Mouse (Mus musculus) splenic B cell, adult 2 months (primary cell): ENCODE data around the gene Rpl29.

ENCODE experiments used
- DNase-seq: peaks from one replicate; pipeline ENCODE4 v3.0.0-alpha.2; 2011; ENCODE audit warnings: low read depth, low spot score
- H3K27me3 ChIP-seq: 2 replicates; pipeline ENCODE4 v1.6.1; 2012; ENCODE audit warnings: mild to moderate bottlenecking, low read length, moderate library complexity, mixed read lengths; ENCODE audit not compliant: control insufficient read depth, poor library complexity, insufficient read depth, severe bottlenecking
- H3K36me3 ChIP-seq: 2 replicates; pipeline ENCODE4 v1.6.1; 2012; ENCODE audit warnings: mild to moderate bottlenecking, low read length, moderate library complexity, mixed read lengths; ENCODE audit not compliant: control insufficient read depth, poor library complexity, insufficient read depth, severe bottlenecking

The Rpl29 gene

DNA sequence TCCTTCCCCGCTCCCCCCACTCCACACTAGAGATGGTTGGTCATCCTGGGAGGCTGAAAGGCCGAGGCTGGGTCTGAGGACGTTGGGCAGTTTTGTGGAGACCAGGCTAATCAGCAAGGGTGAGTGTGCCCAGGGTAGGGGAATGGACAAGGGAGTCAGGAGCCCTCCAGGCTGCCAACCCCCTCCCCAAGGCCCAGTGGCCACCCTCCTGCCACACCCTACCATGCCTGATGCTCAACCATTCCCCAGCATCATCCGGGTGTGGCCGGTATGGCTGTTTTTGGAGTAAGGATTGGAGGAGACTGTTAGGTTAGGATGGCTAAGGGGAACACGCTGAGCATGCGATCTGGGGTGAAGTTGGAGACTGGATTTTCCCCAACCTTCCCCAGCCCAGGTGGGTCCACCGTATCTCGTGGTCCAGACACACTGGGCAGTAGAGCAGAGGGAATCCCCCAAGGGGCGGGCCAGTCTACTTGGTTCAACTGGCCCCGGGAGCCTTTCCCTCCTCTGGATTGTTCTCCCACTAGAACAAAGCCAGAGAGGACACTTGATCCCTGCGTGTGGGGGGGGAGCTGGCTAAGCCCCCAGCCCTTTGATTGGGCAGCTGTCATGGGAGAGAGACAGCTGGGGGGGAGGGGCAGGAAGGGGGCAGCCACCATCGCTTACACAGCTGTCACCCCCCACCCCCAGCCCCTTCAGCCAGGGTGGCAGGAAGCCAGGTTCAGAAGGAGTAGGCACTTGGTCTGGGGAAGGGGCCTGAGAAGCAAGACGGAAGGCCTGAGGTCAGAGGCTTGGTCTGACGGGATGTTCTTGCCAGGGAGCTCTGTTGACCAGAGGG, 27.3 kb downstream of the Rpl29 start:
- no peaks in the 10 kb centered on the region for H3K36me3 ChIP-seq
- H3K27me3 ChIP-seq: peaks cover 2% of the 10 kb centered on the region; the same call in 1 of the 2 replicates
- no peak for DNase-seq

DNA sequence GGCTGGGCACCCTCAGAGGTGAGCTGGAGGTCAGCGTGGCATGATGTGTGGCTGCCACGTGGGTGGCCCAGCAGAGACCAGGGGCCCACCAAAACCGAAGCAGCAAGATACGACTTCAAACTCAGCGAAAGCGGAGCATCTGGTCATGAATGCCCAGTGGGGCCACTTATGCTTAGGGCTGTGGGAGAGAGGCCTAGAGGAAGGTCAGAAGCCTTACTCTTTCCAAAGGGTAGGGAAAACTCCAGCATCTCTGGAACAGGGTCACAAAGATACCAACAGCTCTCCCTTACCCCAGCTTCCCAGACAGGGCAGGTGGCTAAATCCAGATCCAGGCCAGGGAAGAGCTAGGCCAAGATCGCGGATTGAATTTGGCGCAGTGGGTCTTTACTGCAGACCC, 27.9 kb downstream of the Rpl29 start:
- no peak for DNase-seq
- Histone ChIP-seq H3K36me3 (no peaks in the 10 kb centered on the region), H3K27me3 (peaks cover 2% of the 10 kb centered on the region; the same call in 1 of the 2 replicates)

DNA sequence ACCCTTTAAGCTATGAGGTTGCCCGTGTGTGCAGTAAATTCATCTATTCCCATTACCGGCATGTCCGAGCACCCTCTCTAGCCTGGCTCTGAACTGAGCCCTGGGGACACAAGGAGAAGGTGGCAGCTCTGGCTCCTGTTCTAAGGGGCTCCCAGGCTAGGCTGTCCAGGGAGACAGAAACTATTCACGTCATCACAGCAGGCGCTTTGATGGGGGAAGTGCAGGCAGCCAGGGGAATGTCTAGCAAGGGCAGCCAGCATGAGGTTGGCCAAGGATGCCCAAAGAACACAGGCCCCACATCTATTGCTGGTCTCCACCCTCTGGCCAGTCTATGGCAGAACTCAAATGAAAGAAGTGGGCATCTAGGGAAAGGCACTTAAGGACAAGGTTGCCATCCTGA, 28.7 kb downstream of the Rpl29 start:
- Histone ChIP-seq H3K27me3 (peaks cover 2% of the 10 kb centered on the region; the same call in 1 of the 2 replicates), H3K36me3 (no peaks in the 10 kb centered on the region)
- no peak for DNase-seq

DNA sequence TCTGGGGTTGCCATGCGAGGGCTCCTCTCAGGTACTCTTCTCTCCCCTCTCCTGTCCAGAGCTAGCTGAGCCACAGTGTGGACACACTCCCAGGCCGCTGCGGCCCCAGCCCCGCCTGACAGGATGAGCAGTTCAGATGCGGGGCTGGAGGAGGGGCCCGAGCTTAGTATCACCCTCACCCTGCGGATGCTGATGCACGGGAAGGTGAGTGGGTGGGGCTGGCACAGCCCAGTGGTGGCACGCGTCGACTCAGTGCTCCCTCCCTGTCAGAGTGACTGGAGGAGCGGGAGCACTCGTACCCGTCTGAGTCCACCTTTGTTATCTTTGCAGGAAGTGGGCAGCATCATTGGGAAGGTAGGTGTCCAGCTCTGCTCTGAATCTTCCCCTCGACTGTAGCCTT, 30.7 kb downstream of the Rpl29 start:
- no peak for DNase-seq
- Histone ChIP-seq H3K27me3 (peaks cover 2% of the 10 kb centered on the region; the same call in 1 of the 2 replicates), H3K36me3 (no peaks in the 10 kb centered on the region)

DNA sequence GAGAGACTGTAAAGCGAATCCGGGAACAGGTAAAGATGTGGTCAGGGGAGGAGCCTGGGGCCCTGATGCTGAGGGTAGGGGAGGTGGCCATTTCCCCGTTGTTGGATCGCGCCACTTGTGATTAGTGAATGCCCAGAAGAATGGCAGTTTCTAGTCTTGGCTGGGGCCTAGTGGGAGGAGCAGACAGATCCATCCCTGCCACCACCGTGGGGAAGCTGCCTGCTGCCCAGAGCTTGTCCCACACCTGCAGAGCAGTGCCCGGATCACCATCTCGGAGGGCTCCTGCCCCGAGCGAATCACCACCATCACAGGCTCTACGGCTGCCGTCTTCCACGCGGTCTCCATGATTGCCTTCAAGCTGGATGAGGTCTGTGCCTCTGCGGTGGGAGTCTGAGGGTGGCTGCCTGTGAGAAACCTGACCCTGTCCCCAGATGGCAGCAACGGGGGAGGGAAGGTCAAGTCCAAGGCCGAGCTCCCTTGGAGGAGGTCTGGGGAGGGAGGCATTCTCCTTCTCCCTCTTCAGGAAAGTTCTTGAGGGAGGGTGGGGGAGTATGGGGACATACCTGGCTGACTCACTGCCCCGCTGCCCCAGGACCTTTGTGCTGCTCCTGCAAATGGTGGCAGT, 31.3 kb downstream of the Rpl29 start:
- no peaks in the 10 kb centered on the region for H3K36me3 ChIP-seq
- peaks cover 2% of the 10 kb centered on the region; the same call in 1 of the 2 replicates for H3K27me3 ChIP-seq
- no peak for DNase-seq

DNA sequence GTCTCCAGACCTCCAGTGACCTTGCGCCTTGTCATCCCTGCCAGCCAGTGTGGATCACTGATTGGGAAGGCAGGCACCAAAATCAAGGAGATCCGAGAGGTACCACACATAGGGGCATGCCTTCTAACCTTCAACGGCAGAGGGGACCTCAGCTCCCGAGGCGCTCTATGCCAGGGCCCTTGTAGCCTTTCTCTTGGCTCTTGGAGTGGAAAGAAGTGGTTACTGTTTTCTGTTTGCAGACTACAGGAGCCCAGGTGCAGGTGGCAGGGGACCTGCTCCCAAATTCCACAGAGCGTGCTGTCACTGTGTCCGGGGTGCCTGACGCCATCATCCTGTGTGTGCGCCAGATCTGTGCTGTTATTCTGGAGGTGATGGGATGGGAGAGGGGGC, 31.8 kb downstream of the Rpl29 start:
- no peak for DNase-seq
- Histone ChIP-seq H3K27me3 (no peaks in the 10 kb centered on the region; the same call in 1 of the 2 replicates), H3K36me3 (no peaks in the 10 kb centered on the region)

DNA sequence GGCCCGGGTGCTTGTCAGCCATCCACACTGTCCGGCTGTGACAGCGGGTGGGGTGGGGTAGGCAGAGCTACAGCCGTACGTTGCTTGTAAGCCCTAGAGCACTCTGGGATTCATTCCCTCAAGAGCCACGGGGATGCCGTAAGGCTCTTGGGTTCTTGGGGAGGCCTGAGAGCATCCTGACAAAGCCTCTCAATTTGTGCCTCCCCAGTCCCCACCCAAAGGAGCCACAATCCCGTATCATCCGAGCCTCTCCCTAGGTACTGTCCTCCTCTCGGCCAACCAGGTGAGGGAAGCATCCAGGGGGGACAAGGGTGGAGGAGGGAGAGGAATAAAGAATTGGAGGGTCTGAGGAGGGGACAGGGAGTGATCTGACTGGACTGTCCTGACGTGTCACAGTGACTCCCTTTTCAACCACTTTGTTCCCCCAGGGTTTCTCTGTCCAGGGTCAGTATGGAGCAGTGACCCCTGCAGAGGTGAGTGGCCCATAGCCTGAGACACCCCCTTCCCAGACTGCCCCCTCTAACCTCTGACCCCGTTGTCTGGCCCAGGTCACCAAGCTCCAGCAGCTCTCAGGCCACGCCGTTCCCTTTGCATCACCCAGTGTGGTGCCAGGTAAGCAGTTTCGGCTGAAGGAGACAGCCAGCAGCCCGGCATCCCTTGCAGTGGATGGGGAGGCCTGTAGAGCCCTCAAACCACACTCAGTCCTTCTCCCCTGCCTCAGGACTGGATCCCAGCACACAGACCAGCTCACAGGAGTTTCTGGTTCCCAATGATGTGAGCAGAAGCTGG, 32.6 kb downstream of the Rpl29 start:
- Histone ChIP-seq H3K27me3 (no peaks in the 10 kb centered on the region; the same call in 1 of the 2 replicates), H3K36me3 (no peaks in the 10 kb centered on the region)
- no peak for DNase-seq

DNA sequence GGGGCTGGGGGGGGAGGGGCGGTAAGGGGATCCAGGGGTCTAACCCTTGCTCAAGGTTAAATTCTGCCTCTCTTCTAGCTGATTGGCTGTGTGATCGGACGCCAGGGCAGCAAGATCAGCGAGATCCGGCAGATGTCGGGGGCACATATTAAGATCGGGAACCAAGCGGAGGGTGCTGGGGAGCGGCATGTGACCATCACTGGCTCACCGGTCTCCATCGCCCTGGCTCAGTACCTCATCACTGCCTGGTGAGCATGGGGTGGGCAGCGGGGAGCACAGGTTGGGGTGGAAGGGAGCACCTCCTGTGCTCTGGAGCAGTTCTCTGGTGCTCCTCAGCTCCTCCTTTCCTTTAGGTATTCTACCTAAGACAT, 33.2 kb downstream of the Rpl29 start:
- no peak for DNase-seq
- Histone ChIP-seq H3K27me3 (no peaks in the 10 kb centered on the region; the same call in 1 of the 2 replicates), H3K36me3 (no peaks in the 10 kb centered on the region)

DNA sequence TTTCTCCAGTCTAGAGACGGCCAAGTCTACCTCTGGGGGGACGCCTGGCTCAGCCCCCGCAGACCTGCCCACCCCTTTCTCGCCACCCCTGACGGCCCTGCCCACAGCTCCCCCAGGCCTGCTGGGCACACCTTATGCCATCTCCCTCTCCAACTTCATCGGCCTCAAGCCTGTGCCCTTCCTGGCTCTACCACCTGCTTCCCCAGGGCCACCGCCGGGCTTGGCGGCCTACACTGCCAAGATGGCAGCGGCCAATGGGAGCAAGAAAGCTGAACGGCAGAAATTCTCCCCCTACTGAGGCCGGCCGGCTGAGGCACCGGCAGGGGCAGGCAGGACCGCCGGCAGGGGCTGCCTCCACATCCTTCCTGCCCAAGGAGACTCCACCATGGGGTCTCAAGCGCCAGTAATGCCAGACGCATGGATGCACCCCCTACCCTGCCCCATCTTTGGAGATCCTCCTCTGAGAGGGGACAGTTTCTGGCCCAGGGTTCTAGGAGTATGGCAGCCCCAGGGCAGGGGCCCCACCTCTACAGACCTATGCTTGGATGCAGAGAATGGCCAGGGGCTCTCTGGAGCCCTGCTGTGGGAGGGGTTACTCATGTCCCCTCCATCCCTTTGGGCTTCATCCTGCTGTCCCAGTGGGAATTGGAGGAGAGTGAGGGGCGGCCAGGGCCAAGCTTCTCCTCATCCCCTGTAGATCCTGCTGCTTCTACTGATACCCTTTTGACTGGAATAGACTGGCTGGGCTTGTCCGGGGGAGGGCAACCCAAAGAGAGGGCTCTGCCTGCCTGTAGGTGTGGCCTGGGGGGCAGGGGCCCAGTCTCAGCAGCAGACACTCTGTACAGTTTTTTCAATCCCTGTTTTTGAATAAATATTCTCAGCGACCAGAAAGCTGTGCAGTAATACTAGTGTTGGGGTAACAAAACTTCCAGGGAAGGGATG, 34.1 kb downstream of the Rpl29 start:
- H3K27me3 ChIP-seq: no peaks in the 10 kb centered on the region; the same call in 1 of the 2 replicates
- H3K36me3 ChIP-seq: no peaks in the 10 kb centered on the region
- DNase-seq: no peak

DNA sequence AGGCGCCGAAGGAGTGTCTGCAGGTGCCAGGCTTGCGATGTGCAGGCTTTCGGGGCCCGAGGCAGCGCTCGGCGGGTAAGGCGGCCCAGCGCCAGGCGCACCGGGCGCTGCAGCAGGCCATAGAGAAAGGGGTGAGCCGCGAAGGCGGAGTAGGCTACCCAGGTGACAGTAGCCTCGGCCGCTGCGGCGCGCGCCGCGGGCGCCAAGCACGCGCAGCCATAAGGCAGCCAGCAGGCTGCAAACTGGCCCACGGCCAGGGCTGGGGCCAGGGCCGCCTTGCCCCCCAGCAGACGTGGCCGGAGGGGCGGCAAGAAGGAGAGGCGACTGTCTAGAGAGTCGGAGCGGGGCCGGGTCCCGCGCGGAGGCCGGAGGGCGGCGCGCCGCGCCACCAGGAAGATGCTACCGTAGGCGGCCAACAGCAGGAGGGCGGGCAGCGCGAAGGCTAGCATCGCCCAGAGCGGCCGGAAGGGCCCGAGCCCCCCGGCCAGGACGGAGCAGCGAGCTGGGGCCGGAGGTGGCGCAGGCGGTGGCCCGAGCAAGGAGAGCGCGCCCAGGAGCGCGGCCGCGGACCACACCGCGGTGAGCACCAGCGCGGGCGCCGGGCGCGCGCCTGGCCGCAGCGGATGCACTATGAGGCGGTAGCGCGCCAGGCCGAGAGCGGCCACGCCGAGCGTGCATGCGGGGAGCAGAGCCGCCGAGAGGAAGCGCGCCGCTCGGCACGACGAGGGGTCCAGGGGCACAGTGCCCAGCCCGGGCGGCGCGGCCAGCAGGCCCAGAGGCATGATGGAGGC, 35.7 kb downstream of the Rpl29 start:
- no peaks in the 10 kb centered on the region; the same call in 1 of the 2 replicates for H3K27me3 ChIP-seq
- peak; percentile 36 for DNase-seq
- no peaks in the 10 kb centered on the region for H3K36me3 ChIP-seq

DNA sequence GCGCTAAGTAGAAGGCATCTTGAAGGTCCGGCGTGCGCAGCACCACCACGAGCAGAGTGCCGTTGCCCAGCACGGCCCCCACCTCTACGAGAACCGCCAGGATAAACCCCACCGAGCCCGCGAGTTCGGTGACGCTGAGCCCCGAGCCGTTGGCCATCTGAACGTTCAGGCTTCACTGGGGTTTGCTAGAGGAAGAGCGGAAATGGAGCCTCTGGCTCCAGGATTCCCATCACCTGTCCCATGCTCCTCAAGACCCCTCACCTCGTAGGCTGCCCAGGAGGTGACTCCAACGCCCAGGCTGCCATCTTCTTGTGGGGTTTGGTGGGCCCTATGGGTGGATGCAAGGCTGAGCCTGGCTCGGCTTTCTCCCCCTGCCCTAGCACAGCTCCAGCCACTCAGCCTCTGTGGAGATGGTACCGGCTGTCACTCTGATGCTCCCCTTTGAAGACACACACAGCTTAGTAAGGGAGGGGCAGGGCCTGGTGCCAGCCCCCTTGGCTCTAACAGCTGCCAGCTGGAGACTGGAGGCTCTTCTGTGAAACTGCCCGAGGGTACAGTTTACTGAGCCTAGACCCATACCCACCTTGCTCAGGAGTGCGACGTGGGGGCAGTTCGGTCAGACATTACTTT, 36.4 kb downstream of the Rpl29 start, which contains the start of gene Gpr62:
Gpr62 (minus strand) TSS at position 368 of the 630 bp plus-strand sequence.
- Histone ChIP-seq H3K27me3 (no peaks in the 10 kb centered on the region; the same call in 1 of the 2 replicates), H3K36me3 (no peaks in the 10 kb centered on the region)
- DNase-seq: no peak

DNA sequence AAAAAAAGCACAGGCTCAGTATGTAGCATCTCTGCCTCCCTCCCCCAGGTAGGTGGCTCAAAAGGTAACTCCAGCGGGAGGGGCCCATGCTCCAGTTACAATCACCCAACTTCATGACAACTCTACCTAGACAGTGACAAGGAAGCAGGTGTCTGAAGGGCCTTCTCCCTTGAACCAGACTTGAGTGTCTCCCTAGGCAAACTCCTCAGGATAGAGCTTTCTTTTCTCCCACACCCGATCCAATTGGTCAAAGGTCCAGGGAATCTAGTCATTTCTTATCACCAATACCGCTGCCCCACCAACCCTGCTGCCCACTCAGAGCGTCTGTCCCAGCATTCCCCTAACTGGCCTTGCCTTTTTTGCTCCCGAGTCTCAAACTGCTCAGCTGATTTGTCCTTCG, 37.5 kb downstream of the Rpl29 start:
- Histone ChIP-seq H3K36me3 (no peaks in the 10 kb centered on the region; the same call in 1 of the 2 replicates), H3K27me3 (no peaks in the 10 kb centered on the region; the same call in 1 of the 2 replicates)
- DNase-seq: no peak

DNA sequence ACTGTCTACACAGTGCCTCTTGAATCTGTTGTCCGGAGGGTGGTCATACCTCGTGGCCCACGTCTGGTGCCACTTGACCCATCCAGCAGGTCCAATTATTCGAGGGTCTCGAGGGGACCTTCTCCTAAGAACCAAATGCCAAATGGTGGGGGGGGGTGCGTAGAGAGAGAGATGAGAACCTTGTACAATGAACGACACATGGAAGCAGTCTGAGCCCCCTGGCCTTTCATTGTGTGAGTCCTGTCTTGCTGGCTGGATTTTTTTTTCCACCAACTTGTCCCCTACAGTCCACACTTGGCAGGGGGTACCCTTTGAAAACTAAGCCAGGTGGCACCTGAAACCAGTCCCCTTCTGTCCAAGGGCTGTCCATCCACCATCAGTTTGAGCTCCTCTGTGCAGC, 38.5 kb downstream of the Rpl29 start:
- no peaks in the 10 kb centered on the region; the same call in 1 of the 2 replicates for H3K36me3 ChIP-seq
- no peak for DNase-seq
- no peaks in the 10 kb centered on the region; the same call in 1 of the 2 replicates for H3K27me3 ChIP-seq
